In genomic region chr3:36189243-36189642, GRCm38 (mm10) we compare ENCODE assay signal across 38 mouse cellular contexts. TPM values are rescaled to one million over a fixed set of nuclear protein-coding genes. Genes with fewer than 3 reads are reported as not detected.
DNase-seq lines count a peak whose midpoint lies in the region; ATAC-seq and TF ChIP-seq lines count a peak whose summit lies in the region.
"Had no signal": no experiment of that assay in that cellular context is flagged by ENCODE, and none has a peak within 500 bp of the region (broad histone marks: within the 10 kb centered on the region; RNA-seq: fewer than 3 reads in every experiment).

No protein-coding gene starts in this region.

- intact Hi-C loops in left cerebral cortex, adult 2 months (cut with DNase I) = no loop called here

- no peak for TF ChIP-seq CTCF in left cerebral cortex, adult 2 months (IDR thresholded peaks at IDR 0.05)

- no peak overlapping the region for H3K4me3 ChIP-seq in left cerebral cortex, adult 2 months
- no peak overlapping the region for H3K4me3 ChIP-seq in kidney, embryonic 15.5 days (replicated peaks)
- H3K4me3 ChIP-seq: embryonic facial prominence, embryonic 12.5 days; heart, embryonic 15.5 days; hindbrain, embryonic 12.5 days; intestine, embryonic 15.5 days; liver, embryonic 15.5 days; neural tube, embryonic 12.5 days had no signal

- H3K9ac ChIP-seq in kidney, embryonic 15.5 days = no peak overlapping the region
- H3K9ac ChIP-seq: embryonic facial prominence, embryonic 12.5 days; heart, embryonic 15.5 days; hindbrain, embryonic 12.5 days; intestine, embryonic 15.5 days; liver, embryonic 15.5 days; lung, embryonic 14.5 days; neural tube, embryonic 12.5 days had no signal

- peak; percentile 76 for DNase-seq in adrenal gland, adult 2 months
- DNase-seq in adrenal gland, postnatal 25 days = no peak
- DNase-seq in adrenal gland, adult 8-10 months = peak; percentile 58
- DNase-seq in brain, adult 2 months (ENCODE audit: low read depth, low spot score) = peak; percentile 13
- DNase-seq in left cerebral cortex, adult 2 months (ENCODE audit: extremely low spot score in 1 of 2, low spot score in 2 of 2) = no peak
- DNase-seq in embryo, embryonic 10.5 days (ENCODE audit: low spot score) = no peak
- DNase-seq: B cell, adult 2 months; cerebellum, adult 11 months; cerebellum, adult 9-10 months; cerebellum, postnatal 36 days; embryo, embryonic 11 days; gastrocnemius, postnatal 10 days; kidney, adult 8-10 months; kidney, postnatal 14 days; layer of hippocampus, adult 9-11 months; lung, embryonic 14.5 days; lung, postnatal 14 days; right cerebral cortex, adult 18-20 months; spleen, adult 18-20 months; thymus, adult 18-20 months; thymus, postnatal 25 days had no signal

- ATAC-seq in kidney, embryonic 15.5 days (replicated peaks; ENCODE audit: low FRiP score) = no peak
- ATAC-seq: hindbrain, postnatal 0 days; intestine, embryonic 15.5 days; midbrain, embryonic 16.5 days had no signal

- no peaks in the 10 kb centered on the region for H3K4me1 ChIP-seq in kidney, embryonic 15.5 days
- H3K4me1 ChIP-seq: embryonic facial prominence, embryonic 12.5 days; hindbrain, embryonic 12.5 days; intestine, embryonic 15.5 days; liver, embryonic 15.5 days; neural tube, embryonic 12.5 days had no signal

- H3K9me3 ChIP-seq in kidney, embryonic 15.5 days (replicated peaks) = no peaks in the 10 kb centered on the region
- H3K9me3 ChIP-seq: embryonic facial prominence, embryonic 12.5 days; G1E; heart, embryonic 15.5 days; hindbrain, embryonic 12.5 days; intestine, embryonic 15.5 days; liver, embryonic 15.5 days; neural tube, embryonic 12.5 days had no signal

- no peak overlapping the region for H3K4me2 ChIP-seq in kidney, embryonic 15.5 days
- H3K4me2 ChIP-seq: embryonic facial prominence, embryonic 12.5 days; heart, embryonic 15.5 days; hindbrain, embryonic 12.5 days; intestine, embryonic 15.5 days; liver, embryonic 15.5 days; lung, embryonic 14.5 days; midbrain, embryonic 11.5 days; neural tube, embryonic 12.5 days had no signal

- no peaks in the 10 kb centered on the region for H3K27me3 ChIP-seq in kidney, embryonic 15.5 days
- H3K27me3 ChIP-seq: embryonic facial prominence, embryonic 12.5 days; hindbrain, embryonic 12.5 days; intestine, embryonic 15.5 days; liver, embryonic 15.5 days; neural tube, embryonic 12.5 days had no signal

- H3K36me3 ChIP-seq in kidney, embryonic 15.5 days = no peaks in the 10 kb centered on the region
- H3K36me3 ChIP-seq: embryonic facial prominence, embryonic 12.5 days; G1E; heart, embryonic 15.5 days; hindbrain, embryonic 12.5 days; intestine, embryonic 15.5 days; liver, embryonic 15.5 days; neural tube, embryonic 12.5 days had no signal

- WGBS in kidney, embryonic 15.5 days = 90% methylated on average over 8 of the region's 8 CpGs

- no peak overlapping the region for H3K27ac ChIP-seq in left cerebral cortex, adult 2 months
- H3K27ac ChIP-seq in kidney, embryonic 15.5 days = no peak overlapping the region
- H3K27ac ChIP-seq: embryonic facial prominence, embryonic 12.5 days; heart, embryonic 15.5 days; hindbrain, embryonic 12.5 days; hindbrain, postnatal 0 days; intestine, embryonic 15.5 days; liver, embryonic 15.5 days; neural tube, embryonic 12.5 days; stomach, postnatal 0 days had no signal

RNA-seq across cellular contexts. Expression of gene Qrfpr, which starts 32.9 kb away (rescaled TPM):
- not detected for total RNA-seq in adrenal gland, adult 2 months (2021)
- polyA plus RNA-seq in adrenal gland, adult 2 months (2012; rRNA removed) = not detected in 2 replicates
- not detected in 2 replicates for total RNA-seq in adrenal gland, postnatal 25 days (2021)
- not detected for total RNA-seq in adrenal gland, adult 8-10 months (2022)
- 1 to 10 TPM; 4.6 to 4.7 TPM for total RNA-seq in left cerebral cortex, adult 2 months (2021)
- not detected in 2 replicates for polyA plus RNA-seq in kidney, embryonic 15.5 days (2015; fragmentation: Nextera tagmentation; extraction: Ambion mirVana)
- total RNA-seq: adrenal gland, adult 18-20 months; gastrocnemius, postnatal 10 days; heart, adult 8-10 months; heart, postnatal 25 days; liver, adult 2 months had no signal
- polyA plus RNA-seq: G1E; intestine, embryonic 15.5 days; limb, embryonic 11.5 days; liver, adult 2 months; liver, embryonic 15.5 days; midbrain, embryonic 11.5 days; neural tube, embryonic 12.5 days; stomach, postnatal 0 days had no signal

RNA-seq across cellular contexts. Expression of gene D3Ertd254e, which starts 38.4 kb away (rescaled TPM):
- 1 to 10 TPM; 7.2 to 7.5 TPM for total RNA-seq in adrenal gland, adult 2 months (2021)
- 0.36 and 0.44 TPM in 2 replicates for polyA plus RNA-seq in adrenal gland, adult 2 months (2012; rRNA removed)
- 8.0 and 8.6 TPM in 2 replicates for total RNA-seq in adrenal gland, postnatal 25 days (2021)
- total RNA-seq in adrenal gland, adult 8-10 months (2022) = 1 to 10 TPM; 7.2 to 10.0 (median 8.4) TPM
- total RNA-seq in left cerebral cortex, adult 2 months (2021) = 10 to 100 TPM; 17.7 to 19.6 TPM
- polyA plus RNA-seq in kidney, embryonic 15.5 days (2015; fragmentation: Nextera tagmentation; extraction: Ambion mirVana) = 7.6 and 9.0 TPM in 2 replicates

Comparison
In these comparisons a context has a peak if more than half of its experiments do, and no peak if none do; other contexts are left out.
1. DNase-seq: peak in adrenal gland, adult 2 months (single experiment), adrenal gland, adult 8-10 months (single experiment) and brain, adult 2 months (single experiment); none in adrenal gland, postnatal 25 days (single experiment), left cerebral cortex, adult 2 months (0 of 2) and embryo, embryonic 10.5 days (single experiment).